Mouse (Mus musculus) forebrain, embryonic 16.5 days (tissue): ENCODE measurements at regions not wholly inside any gene's neighbourhood (a gene's known extent, or its start where the extent isn't known, plus 50 kb on each side); places are given as distances from the start of the nearest gene placed in this dataset.
"Not testable (repeated sequence)": the region's sequence is repeated elsewhere in the genome, so short reads cannot be mapped to it uniquely, and the experiment has no call there.

ENCODE experiments used
- ATAC-seq: fragments of 200-750 bp; cut with Nextera tagmentation; 2 replicates; pipeline ENCODE4 v1.8.0; 2017; ENCODE audit warnings: mild to moderate bottlenecking, moderate library complexity
- H3K27ac ChIP-seq: fragments of 300-500 bp; sonication (generic); 2 replicates; pipeline ENCODE4 v1.5.1; 2014; ENCODE audit warnings: low read length, control low read depth
- H3K27me3 ChIP-seq: fragments of 300-500 bp; sonication (generic); replicated peaks from 2 replicates; pipeline ENCODE4 v1.6.1; 2014; ENCODE audit warnings: low read length; ENCODE audit not compliant: control insufficient read depth, insufficient read depth
- H3K36me3 ChIP-seq: fragments of 300-500 bp; sonication (generic); 2 replicates; pipeline ENCODE4 v1.6.1; 2014; ENCODE audit not compliant: control insufficient read depth, insufficient read depth
- H3K4me1 ChIP-seq: fragments of 300-500 bp; sonication (generic); replicated peaks from 2 replicates; pipeline ENCODE4 v1.6.1; 2014; ENCODE audit warnings: low read length; ENCODE audit not compliant: control insufficient read depth, insufficient read depth
- H3K4me2 ChIP-seq: fragments of 300-500 bp; sonication (generic); 2 replicates; pipeline ENCODE4 v1.6.1; 2014; ENCODE audit warnings: mild to moderate bottlenecking, low read length, control low read depth
- H3K4me3 ChIP-seq: fragments of 300-500 bp; sonication (generic); replicated peaks from 2 replicates; pipeline ENCODE4 v1.5.1; 2014; ENCODE audit warnings: mild to moderate bottlenecking, low read length, control low read depth
- H3K9ac ChIP-seq: fragments of 300-500 bp; sonication (generic); replicated peaks from 2 replicates; pipeline ENCODE4 v1.6.1; 2014; ENCODE audit warnings: low read depth, low read length, control low read depth
- H3K9me3 ChIP-seq: fragments of 300-500 bp; sonication (generic); 2 replicates; pipeline ENCODE4 v1.6.1; 2016; ENCODE audit warnings: low read length; ENCODE audit not compliant: control insufficient read depth
- WGBS: fragments of 180-500 bp; shearing (Covaris S2); extraction: QIAGEN DNeasy Blood & Tissue Kit; methylation state at CpG from one replicate; pipeline ENCODE4 v1.1.7; 2014; 5-methylcytosine and 5-hydroxymethylcytosine counted together

DNA sequence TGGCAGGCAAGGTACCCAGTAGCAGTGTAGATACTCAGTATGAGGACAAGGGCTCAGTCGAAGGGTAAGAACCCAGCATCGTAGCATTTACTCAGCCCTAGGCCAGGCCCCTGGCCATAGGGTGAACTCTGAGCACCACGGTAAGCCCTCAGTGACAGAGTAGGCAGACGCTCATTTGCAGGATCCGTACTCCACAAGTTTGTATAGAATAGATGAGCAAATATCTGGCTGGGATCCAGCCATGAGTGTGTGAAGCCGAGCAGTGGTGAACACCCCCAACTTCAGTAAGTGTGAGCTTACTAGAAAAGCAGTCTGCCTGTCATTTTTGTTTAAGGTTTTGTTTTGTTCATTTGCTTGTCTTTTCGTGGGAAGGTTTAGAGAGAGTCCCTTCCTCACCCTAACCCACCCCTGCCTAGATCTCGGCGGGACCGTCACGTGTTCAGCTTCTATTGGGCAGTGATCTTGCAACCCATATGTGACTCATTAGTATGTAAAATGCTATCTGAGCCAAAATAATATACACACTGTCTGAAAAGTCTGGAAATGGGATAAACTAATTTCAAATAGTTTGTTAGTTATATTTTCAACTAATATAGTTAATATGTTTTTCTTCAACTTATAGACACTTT lies 76.3 kb downstream of the Gm5447 start:
- Histone ChIP-seq H3K9me3 (no peaks in the 10 kb centered on the region), H3K4me3 (no peak overlapping the region), H3K4me1 (no peaks in the 10 kb centered on the region), H3K9ac (no peak overlapping the region), H3K4me2 (no peak overlapping the region), H3K27me3 (no peaks in the 10 kb centered on the region), H3K27ac (no peak overlapping the region), H3K36me3 (no peaks in the 10 kb centered on the region)
- no peak for ATAC-seq
- WGBS = 54% methylated on average over 11 of the region's 11 CpGs

DNA sequence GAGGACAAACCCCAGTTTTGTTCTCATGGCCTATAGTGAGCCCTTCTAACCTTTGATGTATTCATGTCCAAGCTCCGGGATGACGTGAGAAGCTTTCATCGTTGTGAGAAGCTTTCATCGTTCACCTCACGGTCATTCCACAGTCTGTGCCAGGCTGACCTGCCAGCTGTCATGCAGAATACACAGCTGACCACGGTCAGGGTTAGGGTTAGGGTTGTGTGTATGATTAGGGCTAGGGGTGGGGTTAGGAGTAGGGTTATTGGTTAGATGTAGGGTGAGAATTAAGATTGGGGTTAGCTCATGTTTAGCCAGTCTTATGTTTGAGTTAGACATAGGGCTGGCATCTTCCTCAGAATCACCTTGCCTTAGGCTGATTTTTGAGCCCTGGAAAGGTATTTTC lies 77.6 kb downstream of the Gm5447 start:
- H3K4me2 ChIP-seq, ATAC-seq: not testable (repeated sequence)
- whole genome bisulfite sequencing = no CpG with 5 or more reads among the region's 6 CpGs

DNA sequence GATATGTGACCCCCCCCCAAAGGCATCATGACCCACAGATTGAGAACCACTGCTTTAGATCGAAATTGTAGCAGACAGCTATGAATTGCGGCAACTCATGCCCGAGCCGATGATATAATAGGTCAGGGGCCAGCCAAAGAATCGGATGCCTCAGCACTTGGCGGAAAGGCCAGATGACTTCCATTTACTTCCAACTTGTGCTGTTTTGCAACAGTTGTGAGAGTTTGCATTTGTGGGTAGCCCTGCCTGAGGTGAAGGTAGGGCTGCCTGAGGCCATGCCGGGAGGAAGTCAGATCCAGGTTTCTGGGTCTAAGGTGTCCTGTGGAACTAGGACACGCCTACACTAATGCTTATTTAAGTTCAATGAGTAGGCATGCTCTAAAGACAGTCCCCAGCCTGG lies 80.4 kb downstream of the Gm5447 start:
- Histone ChIP-seq H3K27me3 (no peaks in the 10 kb centered on the region), H3K27ac (no peak overlapping the region), H3K9ac (no peak overlapping the region), H3K4me3 (no peak overlapping the region), H3K4me2 (no peak overlapping the region), H3K9me3 (no peaks in the 10 kb centered on the region), H3K4me1 (no peaks in the 10 kb centered on the region), H3K36me3 (no peaks in the 10 kb centered on the region)
- WGBS = 95% methylated on average over 8 of the region's 8 CpGs
- ATAC-seq = no peak

More for the DNA sequence above, 77.6 kb downstream of the Gm5447 start:
- not testable (repeated sequence) for H3K4me3 ChIP-seq, H3K36me3 ChIP-seq, H3K9ac ChIP-seq, H3K27ac ChIP-seq, H3K4me1 ChIP-seq, H3K27me3 ChIP-seq, H3K9me3 ChIP-seq

DNA sequence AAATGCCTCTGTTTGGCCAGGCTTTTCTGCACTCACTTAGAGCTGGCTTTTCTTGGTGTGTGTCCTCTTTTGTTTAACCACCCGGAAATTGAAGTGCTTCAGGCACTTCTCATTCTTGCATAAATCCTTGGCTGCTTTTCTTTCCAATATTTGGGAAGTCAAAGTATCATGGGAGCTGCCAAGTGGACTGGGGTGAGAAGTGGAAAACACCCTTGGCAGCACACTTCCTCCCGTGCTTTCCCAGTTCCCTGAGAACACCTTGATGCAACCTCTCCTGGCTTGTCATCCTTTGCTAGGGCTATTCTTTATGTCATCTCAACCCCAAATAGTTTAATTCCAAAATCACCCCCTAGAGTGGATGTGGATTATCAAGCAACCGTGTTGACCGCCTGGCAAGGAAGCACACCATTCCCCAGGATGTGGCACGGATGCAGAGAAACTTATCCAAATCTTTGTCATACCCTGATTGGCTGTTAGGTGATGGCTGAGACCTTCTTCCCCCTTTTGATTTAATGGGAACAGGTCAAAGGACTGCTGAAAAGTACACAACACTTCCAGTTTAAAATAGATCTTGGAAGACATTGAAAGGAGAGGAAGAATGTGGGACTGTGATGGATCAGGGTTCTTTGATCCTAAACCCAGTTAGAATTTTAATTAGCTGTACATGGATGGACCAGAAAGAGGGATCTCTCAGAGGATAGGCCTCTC lies 81.5 kb downstream of the Gm5447 start:
- Histone ChIP-seq H3K36me3 (no peaks in the 10 kb centered on the region), H3K4me3 (no peak overlapping the region), H3K4me1 (no peaks in the 10 kb centered on the region), H3K9me3 (no peaks in the 10 kb centered on the region), H3K27me3 (no peaks in the 10 kb centered on the region), H3K27ac (no peak overlapping the region), H3K9ac (no peak overlapping the region), H3K4me2 (no peak overlapping the region)
- no peak for ATAC-seq
- WGBS = 59% methylated on average over 5 of the region's 5 CpGs

DNA sequence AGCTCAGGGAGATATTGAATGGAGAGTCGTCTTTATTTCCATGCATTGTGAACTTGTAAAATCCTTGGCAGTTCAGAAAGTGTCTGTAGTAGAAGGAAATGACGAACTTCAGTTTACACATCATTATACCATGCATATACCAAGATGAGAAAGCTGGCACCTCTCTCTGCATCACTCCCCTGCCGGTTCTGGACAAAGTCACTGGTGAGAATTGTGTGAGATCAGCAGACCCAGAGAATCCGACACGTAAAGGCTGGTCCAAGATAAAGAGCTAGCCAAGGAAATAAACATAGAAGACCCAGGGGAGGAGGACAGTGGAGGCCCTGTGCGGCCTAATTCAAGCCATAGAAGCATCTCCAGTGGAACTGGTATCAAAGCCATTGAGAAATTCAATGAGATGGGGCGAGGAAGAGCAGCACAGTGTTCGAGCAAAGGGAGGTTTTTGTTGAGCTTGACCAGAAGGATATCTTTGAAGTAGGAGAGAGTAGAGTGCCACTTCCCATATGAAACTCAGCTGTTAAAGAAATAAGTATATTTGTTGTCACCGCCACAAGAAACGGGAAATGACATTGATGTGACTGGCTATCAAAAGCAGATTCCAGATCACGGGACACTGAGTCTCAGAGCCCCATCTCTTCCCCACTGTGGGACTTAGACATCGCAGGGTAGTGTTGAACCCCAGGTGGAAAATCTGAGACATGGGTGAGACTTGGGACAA lies 82.3 kb downstream of the Gm5447 start:
- H3K27ac ChIP-seq = no peak overlapping the region
- H3K4me2 ChIP-seq = no peak overlapping the region
- no peaks in the 10 kb centered on the region for H3K36me3 ChIP-seq
- H3K4me1 ChIP-seq = no peaks in the 10 kb centered on the region
- WGBS = 93% methylated on average over 12 of the region's 12 CpGs
- no peaks in the 10 kb centered on the region for H3K9me3 ChIP-seq
- H3K27me3 ChIP-seq = no peaks in the 10 kb centered on the region
- H3K9ac ChIP-seq = no peak overlapping the region
- ATAC-seq = no peak
- H3K4me3 ChIP-seq = no peak overlapping the region

DNA sequence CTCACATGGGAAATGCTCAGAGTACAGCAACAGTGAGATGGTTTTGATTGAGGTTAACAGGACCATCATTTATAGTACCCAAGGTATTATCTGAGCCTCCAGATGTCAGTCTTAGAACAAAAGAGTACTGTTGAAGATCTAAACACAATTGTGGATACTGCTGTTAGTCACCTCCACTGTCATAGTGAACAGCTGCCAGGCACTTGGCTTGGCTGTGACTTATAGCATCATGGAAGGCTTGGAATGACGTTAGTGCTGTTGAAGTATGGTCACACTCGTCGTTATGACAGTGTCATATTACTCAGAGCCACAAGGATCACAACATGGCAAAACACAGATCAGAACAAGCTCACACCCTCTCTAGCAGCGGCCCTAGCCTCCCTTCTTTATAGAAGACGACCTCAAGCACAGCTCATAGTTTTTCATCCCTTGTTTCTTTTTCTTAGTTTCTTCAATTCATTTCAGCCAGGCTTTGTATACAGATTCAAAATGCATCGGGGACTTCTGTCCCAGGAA lies 87.0 kb downstream of the Gm5447 start:
- Histone ChIP-seq H3K27ac (no peak overlapping the region), H3K4me1 (no peaks in the 10 kb centered on the region), H3K36me3 (no peaks in the 10 kb centered on the region), H3K9ac (no peak overlapping the region), H3K9me3 (no peaks in the 10 kb centered on the region), H3K4me3 (no peak overlapping the region), H3K4me2 (no peak overlapping the region), H3K27me3 (no peaks in the 10 kb centered on the region)
- 80% methylated on average over 6 of the region's 6 CpGs for WGBS
- no peak for ATAC-seq

DNA sequence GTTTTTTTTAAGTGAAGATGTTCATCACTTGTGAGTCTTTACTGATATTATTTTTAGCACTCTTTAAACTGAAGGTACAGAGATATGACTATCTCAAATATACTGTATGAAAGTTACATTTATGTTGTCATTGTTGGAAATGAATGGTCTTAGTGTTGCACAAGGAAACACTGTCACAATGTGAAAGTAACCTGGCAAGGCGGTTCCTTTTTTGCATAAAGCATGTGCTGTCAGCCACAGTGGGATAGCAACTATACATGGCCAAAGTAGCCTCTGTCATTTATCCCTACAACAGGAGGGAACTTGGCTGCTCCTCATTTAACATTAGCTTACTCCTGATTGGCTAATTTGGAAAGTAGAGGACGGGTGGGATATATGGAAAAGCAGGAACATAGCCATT lies 94.3 kb downstream of the Gm5447 start:
- whole genome bisulfite sequencing = 78% methylated on average over 2 of the region's 2 CpGs
- ATAC-seq = no peak
- Histone ChIP-seq H3K4me1 (no peaks in the 10 kb centered on the region), H3K9me3 (no peaks in the 10 kb centered on the region), H3K9ac (no peak overlapping the region), H3K27me3 (no peaks in the 10 kb centered on the region), H3K36me3 (no peaks in the 10 kb centered on the region), H3K4me3 (no peak overlapping the region), H3K27ac (no peak overlapping the region), H3K4me2 (no peak overlapping the region)

DNA sequence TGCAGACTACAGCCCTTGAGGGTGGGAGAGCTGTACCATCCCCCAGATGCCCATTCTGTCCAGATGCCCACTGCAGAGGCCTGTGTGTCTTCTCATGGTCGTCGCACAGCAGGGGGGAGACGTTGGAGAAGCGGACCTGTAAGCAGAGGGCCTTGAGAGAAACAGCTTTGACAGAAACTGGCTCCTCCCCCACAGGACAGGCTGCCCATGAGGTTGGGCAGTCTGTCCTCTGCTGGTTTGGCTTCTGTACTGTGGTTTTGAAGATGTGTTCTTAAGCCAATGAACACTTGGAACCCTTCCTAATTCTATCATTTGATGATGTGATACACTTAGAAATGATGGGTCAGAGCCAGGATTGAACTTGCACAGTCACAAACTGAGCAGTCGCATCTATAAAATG lies 102.5 kb downstream of the Gm5447 start:
- Histone ChIP-seq H3K27me3 (peaks cover 10% of the 10 kb centered on the region; the same call in 1 of the 2 replicates), H3K4me3 (no peak overlapping the region), H3K36me3 (no peaks in the 10 kb centered on the region), H3K9ac (no peak overlapping the region), H3K4me2 (no peak overlapping the region), H3K9me3 (no peaks in the 10 kb centered on the region), H3K27ac (no peak overlapping the region), H3K4me1 (no peaks in the 10 kb centered on the region)
- WGBS = 55% methylated on average over 5 of the region's 5 CpGs
- ATAC-seq = no peak

DNA sequence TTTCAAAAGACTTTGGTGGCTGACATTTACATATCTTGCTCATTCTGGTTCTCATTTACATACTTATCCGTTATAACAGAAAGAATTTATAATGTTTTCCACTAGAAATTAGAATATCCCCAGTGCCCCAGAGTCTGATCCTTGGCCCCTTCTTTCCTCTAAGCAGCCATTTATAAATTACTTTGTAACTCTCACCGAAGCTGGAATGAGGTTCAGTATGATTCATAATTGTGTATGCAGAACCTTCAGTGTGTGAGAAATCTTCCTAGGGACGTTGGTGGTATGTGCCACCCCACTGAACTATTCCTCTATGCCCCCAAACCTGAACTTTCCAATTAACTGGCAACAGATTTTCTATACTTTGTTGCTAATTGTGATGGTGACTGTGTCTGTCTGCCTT lies 104.7 kb downstream of the Gm5447 start:
- 60% methylated on average over 3 of the region's 3 CpGs for WGBS
- no peak overlapping the region for H3K4me2 ChIP-seq
- no peak overlapping the region for H3K4me3 ChIP-seq
- no peak overlapping the region for H3K27ac ChIP-seq
- ATAC-seq = no peak
- H3K36me3 ChIP-seq = no peaks in the 10 kb centered on the region
- peaks cover 11% of the 10 kb centered on the region; the same call in 1 of the 2 replicates for H3K27me3 ChIP-seq
- H3K4me1 ChIP-seq = no peaks in the 10 kb centered on the region
- no peak overlapping the region for H3K9ac ChIP-seq
- no peaks in the 10 kb centered on the region for H3K9me3 ChIP-seq
